Mouse (Mus musculus) stomach, postnatal 0 days (tissue): ENCODE results near the gene Trpt1.

Source experiments
- CTCF ChIP-seq: IDR thresholded peaks from 2 replicates; pipeline ENCODE4 v1.5.1; 2016; ENCODE audit warnings: antibody characterized with exemption, low read depth, mild to moderate bottlenecking, moderate library complexity
- EP300 ChIP-seq: optimal IDR thresholded peaks from 2 replicates; pipeline ENCODE3; 2016; ENCODE audit warnings: antibody characterized with exemption

GRCm38 (mm10) chr19:6994489-6994888 is 1.4 kb upstream of the Trpt1 start:
- no peak for TF ChIP-seq CTCF
- TF ChIP-seq EP300: no peak
